Mouse (Mus musculus): ENCODE measurements at regions not wholly inside any gene's neighbourhood (a gene's known extent, or its start where the extent isn't known, plus 50 kb on each side); places are given as distances from the start of the nearest gene placed in this dataset.

DNA sequence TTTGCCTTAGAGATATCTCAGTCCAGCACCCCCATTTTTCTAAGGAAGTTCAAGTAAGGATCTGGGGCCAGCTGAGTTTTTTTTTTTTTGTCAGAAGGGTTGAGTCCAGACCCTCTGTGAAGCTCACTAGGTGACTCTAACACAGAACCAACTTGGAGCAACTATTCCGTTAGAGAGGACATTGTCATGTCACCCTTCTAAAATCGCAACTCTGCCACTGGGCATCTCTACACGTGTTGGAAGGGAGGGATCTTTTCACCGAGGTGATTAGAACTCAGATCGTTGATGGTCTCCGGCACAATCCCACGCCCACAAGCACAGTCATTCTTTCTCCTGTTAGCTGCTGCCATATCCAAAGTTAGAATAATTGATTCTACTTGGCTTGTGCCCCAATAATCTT, 108.5 kb upstream of the Hs3st3a1 start:
- 89% methylated on average over 7 of the region's 7 CpGs for WGBS
- no peaks in the 10 kb centered on the region for H3K36me3 ChIP-seq (ENCODE audit: control insufficient read depth, insufficient read depth, low read length)
- H3K27ac ChIP-seq (replicated peaks; ENCODE audit: low read depth, low read length), result no peak overlapping the region
- no peaks in the 10 kb centered on the region for H3K9me3 ChIP-seq (ENCODE audit: control insufficient read depth, low read length)
- no peak for DNase-seq (ENCODE audit: low spot score)
- H3K9ac ChIP-seq (ENCODE audit: low read depth, low read length, severe bottlenecking), result no peak overlapping the region
- no peak for TF ChIP-seq POLR2A (IDR thresholded peaks at IDR 0.05; ENCODE audit: borderline replicate concordance, extremely low read depth, insufficient read depth, insufficient read length)
- no peak overlapping the region for H3K4me3 ChIP-seq (replicated peaks; ENCODE audit: low read length)
- ATAC-seq (ENCODE audit: low FRiP score, low read depth), result no peak
- H3K4me2 ChIP-seq (replicated peaks; ENCODE audit: low read depth, low read length, severe bottlenecking), result no peak overlapping the region
- no peaks in the 10 kb centered on the region for H3K27me3 ChIP-seq (ENCODE audit: control insufficient read depth, insufficient read depth, low read length)
- no peaks in the 10 kb centered on the region for H3K4me1 ChIP-seq (ENCODE audit: control insufficient read depth, insufficient read depth, low read length)

DNA sequence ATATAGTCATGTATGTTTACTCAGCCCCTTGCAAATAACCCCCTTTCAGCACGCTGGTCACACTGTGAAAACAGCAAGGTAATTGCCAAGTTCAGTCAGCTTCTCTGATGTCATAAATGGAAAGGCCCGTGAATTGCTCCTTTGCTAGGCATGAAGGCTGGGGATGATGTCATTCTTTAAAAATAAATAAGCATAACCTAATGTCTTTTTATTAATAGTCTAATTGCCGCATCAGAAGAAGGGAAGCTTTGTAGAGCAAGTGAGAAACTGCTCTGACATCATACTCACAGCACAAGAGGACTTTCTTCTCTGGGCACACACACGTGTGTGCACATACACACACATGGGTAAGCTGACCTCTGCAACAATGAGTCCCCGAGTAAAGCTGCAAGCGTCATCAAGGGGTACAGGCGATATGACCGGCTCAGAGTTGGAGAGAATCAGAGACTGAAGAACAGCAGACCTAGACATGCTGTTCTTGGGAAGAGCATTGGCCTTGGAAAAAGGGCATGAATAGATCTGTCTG, 113.2 kb upstream of the Hs3st3a1 start:
- Histone ChIP-seq H3K4me3 (replicated peaks; ENCODE audit: low read length) (no peak overlapping the region), H3K4me2 (replicated peaks; ENCODE audit: low read depth, low read length, severe bottlenecking) (no peak overlapping the region), H3K9me3 (ENCODE audit: control insufficient read depth, low read length) (no peaks in the 10 kb centered on the region), H3K27ac (replicated peaks; ENCODE audit: low read depth, low read length) (no peak overlapping the region; the same call in 1 of the 2 replicates), H3K4me1 (ENCODE audit: control insufficient read depth, insufficient read depth, low read length) (peaks cover 4% of the 10 kb centered on the region), H3K9ac (ENCODE audit: low read depth, low read length, severe bottlenecking) (no peak overlapping the region), H3K27me3 (ENCODE audit: control insufficient read depth, insufficient read depth, low read length) (no peaks in the 10 kb centered on the region), H3K36me3 (ENCODE audit: control insufficient read depth, insufficient read depth, low read length) (no peaks in the 10 kb centered on the region)
- ATAC-seq (ENCODE audit: low FRiP score, low read depth) (peak; percentile 50; the same call in 1 of the 2 replicates), DNase-seq (ENCODE audit: low spot score) (peak; percentile 6)
- TF ChIP-seq POLR2A (IDR thresholded peaks at IDR 0.05; ENCODE audit: borderline replicate concordance, extremely low read depth, insufficient read depth, insufficient read length), result no peak
- WGBS, result 58% methylated on average over 8 of the region's 8 CpGs

DNA sequence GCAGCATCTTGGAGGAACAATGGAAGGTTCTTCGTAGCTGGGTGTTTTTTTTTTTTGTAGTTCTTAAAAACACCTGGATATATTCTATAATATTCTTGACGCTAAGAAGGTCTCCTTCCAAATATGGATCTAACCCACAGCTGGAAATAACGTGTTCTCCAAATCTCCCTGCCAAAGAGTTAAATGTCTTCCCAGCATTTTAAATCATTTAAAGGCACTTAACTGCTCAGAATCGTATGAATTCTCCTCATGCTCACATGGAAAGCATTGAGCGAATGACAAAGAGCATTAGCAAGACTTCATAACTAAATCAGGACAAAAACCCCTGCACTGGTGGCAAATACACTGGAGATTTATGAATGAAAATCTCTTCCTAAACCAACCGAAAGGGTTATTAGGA, 117.7 kb upstream of the Hs3st3a1 start:
- H3K4me1 ChIP-seq (ENCODE audit: control insufficient read depth, insufficient read depth, low read length), result peaks cover 21% of the 10 kb centered on the region
- whole genome bisulfite sequencing, result 45% methylated on average over 6 of the region's 6 CpGs
- H3K27ac ChIP-seq (replicated peaks; ENCODE audit: low read depth, low read length), result peak overlapping the region; percentile 39; the same call in 1 of the 2 replicates
- no peak overlapping the region for H3K9ac ChIP-seq (ENCODE audit: low read depth, low read length, severe bottlenecking)
- no peaks in the 10 kb centered on the region for H3K27me3 ChIP-seq (ENCODE audit: control insufficient read depth, insufficient read depth, low read length)
- ATAC-seq (ENCODE audit: low FRiP score, low read depth), result no peak
- no peak for TF ChIP-seq POLR2A (IDR thresholded peaks at IDR 0.05; ENCODE audit: borderline replicate concordance, extremely low read depth, insufficient read depth, insufficient read length)
- no peaks in the 10 kb centered on the region for H3K9me3 ChIP-seq (ENCODE audit: control insufficient read depth, low read length)
- H3K4me3 ChIP-seq (replicated peaks; ENCODE audit: low read length), result no peak overlapping the region
- peak; percentile 53 for DNase-seq (ENCODE audit: low spot score)
- no peak overlapping the region for H3K4me2 ChIP-seq (replicated peaks; ENCODE audit: low read depth, low read length, severe bottlenecking)
- no peaks in the 10 kb centered on the region for H3K36me3 ChIP-seq (ENCODE audit: control insufficient read depth, insufficient read depth, low read length)

DNA sequence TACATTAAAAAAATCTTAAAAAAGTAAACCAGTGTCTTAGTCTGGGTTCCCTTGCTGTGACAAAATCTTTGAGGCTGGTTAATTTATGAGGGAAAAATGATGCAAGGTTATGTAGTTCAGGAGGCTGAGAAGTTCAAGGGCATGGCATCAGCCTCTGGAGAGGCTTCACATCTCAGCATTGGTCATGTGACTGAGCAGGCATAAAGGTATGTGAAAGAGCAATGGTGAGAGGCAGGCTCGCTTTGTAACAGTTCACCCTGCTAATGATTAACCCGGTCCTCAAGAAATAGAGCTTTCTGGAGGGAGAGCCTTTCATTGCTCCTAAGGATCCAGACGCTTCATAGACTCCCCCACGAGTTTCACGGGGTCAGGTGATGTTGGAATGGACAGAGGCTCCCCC, 120.1 kb upstream of the Hs3st3a1 start:
- no peaks in the 10 kb centered on the region for H3K27me3 ChIP-seq (ENCODE audit: control insufficient read depth, insufficient read depth, low read length)
- 78% methylated on average over 5 of the region's 5 CpGs for WGBS
- no peak for ATAC-seq (ENCODE audit: low FRiP score, low read depth)

DNA sequence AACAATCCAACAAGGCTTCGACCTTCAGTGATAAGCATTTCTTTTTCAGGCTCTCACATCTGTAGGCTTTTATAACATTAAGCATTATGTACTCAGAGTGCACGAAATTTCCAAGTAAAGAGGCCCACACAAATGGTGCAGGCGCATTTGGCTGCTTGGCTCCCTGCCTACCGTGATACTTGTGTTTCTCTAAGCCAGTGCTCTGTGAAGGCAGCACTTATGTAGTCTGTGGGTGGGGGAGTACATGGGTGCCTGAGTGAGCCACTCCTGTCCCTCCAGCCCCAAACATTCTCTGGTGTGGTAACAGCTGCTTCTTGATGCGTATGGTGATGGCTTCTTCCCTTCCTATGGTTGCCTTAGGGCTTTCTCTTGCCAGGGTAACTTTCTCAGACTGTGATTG, 121.9 kb upstream of the Hs3st3a1 start:
- ATAC-seq (ENCODE audit: low FRiP score, low read depth) (no peak), DNase-seq (ENCODE audit: low spot score) (peak; percentile 54)
- no peak for TF ChIP-seq POLR2A (IDR thresholded peaks at IDR 0.05; ENCODE audit: borderline replicate concordance, extremely low read depth, insufficient read depth, insufficient read length)
- no peak overlapping the region for H3K27ac ChIP-seq (replicated peaks; ENCODE audit: low read depth, low read length)
- H3K27me3 ChIP-seq (ENCODE audit: control insufficient read depth, insufficient read depth, low read length), result no peaks in the 10 kb centered on the region
- WGBS, result 56% methylated on average over 5 of the region's 5 CpGs
- no peak overlapping the region for H3K4me3 ChIP-seq (replicated peaks; ENCODE audit: low read length)
- no peaks in the 10 kb centered on the region for H3K36me3 ChIP-seq (ENCODE audit: control insufficient read depth, insufficient read depth, low read length)
- no peaks in the 10 kb centered on the region for H3K9me3 ChIP-seq (ENCODE audit: control insufficient read depth, low read length)
- H3K4me1 ChIP-seq (ENCODE audit: control insufficient read depth, insufficient read depth, low read length), result peaks cover 21% of the 10 kb centered on the region
- no peak overlapping the region for H3K4me2 ChIP-seq (replicated peaks; ENCODE audit: low read depth, low read length, severe bottlenecking)
- H3K9ac ChIP-seq (ENCODE audit: low read depth, low read length, severe bottlenecking), result no peak overlapping the region

More for the DNA sequence above, 120.1 kb upstream of the Hs3st3a1 start:
- Histone ChIP-seq H3K9ac (ENCODE audit: low read depth, low read length, severe bottlenecking) (no peak overlapping the region), H3K4me2 (replicated peaks; ENCODE audit: low read depth, low read length, severe bottlenecking) (no peak overlapping the region), H3K4me1 (ENCODE audit: control insufficient read depth, insufficient read depth, low read length) (peaks cover 21% of the 10 kb centered on the region), H3K36me3 (ENCODE audit: control insufficient read depth, insufficient read depth, low read length) (no peaks in the 10 kb centered on the region), H3K4me3 (replicated peaks; ENCODE audit: low read length) (no peak overlapping the region), H3K27ac (replicated peaks; ENCODE audit: low read depth, low read length) (no peak overlapping the region), H3K9me3 (ENCODE audit: control insufficient read depth, low read length) (no peaks in the 10 kb centered on the region)
- TF ChIP-seq POLR2A (IDR thresholded peaks at IDR 0.05; ENCODE audit: borderline replicate concordance, extremely low read depth, insufficient read depth, insufficient read length), result no peak
- DNase-seq (ENCODE audit: low spot score), result no peak

DNA sequence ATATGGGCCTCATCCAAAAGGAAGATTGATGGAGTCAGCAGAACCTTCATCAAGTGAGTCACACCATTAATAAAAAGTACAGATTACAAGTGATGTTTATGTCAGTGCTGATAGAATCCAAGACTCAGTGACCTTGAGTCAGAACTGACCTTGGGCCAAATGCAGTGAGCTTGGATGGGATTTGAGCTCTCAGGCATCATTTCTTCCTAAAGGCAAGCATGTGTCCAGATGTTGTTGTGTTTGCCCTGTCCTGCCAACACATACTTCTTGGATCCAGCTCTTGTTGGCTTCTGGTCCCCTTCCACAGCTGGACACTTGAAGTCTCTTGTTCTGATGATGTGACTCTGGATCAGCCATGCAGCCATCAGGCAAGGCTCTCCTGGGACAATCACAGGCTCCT, 125.3 kb upstream of the Hs3st3a1 start:
- Histone ChIP-seq H3K4me3 (replicated peaks; ENCODE audit: low read length) (no peak overlapping the region), H3K27me3 (ENCODE audit: control insufficient read depth, insufficient read depth, low read length) (no peaks in the 10 kb centered on the region), H3K4me1 (ENCODE audit: control insufficient read depth, insufficient read depth, low read length) (peaks cover 6% of the 10 kb centered on the region), H3K4me2 (replicated peaks; ENCODE audit: low read depth, low read length, severe bottlenecking) (no peak overlapping the region), H3K36me3 (ENCODE audit: control insufficient read depth, insufficient read depth, low read length) (no peaks in the 10 kb centered on the region), H3K27ac (replicated peaks; ENCODE audit: low read depth, low read length) (no peak overlapping the region), H3K9ac (ENCODE audit: low read depth, low read length, severe bottlenecking) (no peak overlapping the region), H3K9me3 (ENCODE audit: control insufficient read depth, low read length) (no peaks in the 10 kb centered on the region)
- no peak for TF ChIP-seq POLR2A (IDR thresholded peaks at IDR 0.05; ENCODE audit: borderline replicate concordance, extremely low read depth, insufficient read depth, insufficient read length)
- DNase-seq (ENCODE audit: low spot score), result no peak
- no peak for ATAC-seq (ENCODE audit: low FRiP score, low read depth)
